Mouse (Mus musculus) urinary bladder, postnatal 25 days (tissue): Measurements from ENCODE around the gene Meis3.

Experiments used
- DNase-seq: peaks from one replicate; pipeline ENCODE4 v3.0.0; 2022; ENCODE audit warnings: low spot score

The Meis3 gene

DNA sequence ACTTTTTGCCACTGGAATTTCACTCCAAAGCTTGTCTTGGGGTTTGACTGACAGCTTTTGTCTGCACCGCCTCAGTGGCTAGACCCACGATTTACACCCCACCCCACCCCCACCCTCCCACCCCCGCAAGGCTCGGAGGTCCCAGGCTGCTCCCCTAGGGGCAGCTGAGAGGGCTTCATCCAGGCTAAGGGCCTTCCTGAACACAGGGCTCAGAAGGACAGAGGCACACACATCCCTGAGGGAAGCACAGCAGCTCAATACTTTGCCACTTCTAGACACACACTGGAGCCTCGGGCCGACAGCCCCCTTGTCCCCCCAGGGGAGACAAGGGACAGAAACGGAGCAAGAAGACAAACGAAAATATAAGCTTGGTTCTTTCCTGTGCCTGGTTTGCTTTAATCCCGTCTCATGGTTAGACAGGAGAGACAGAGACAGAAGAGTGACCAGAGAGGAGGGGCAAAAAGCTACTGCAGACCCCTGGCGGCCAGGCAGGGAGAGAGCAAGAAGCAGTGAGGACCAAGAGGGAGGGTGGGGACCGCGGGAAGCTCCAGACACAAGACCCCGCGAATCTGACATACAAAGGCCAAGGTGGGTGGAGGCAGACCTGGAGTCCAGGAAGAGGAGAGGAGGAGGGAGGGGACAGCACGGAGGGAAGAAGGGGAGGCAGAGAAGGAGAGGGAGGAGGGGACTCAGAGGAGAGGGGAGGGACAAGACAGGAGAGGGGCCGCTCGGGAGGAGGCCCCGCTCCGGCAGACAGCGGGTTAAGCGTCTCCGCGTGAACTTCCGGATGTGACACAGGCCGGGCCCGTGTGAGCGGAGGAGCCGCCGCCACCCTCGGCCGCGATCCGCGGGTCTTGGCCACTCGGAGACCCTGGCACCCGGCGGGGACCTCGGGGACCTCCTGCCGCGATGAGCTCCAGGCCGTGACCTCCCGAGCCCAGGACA lies at the start of gene Meis3:
TSS of gene Meis3 (plus strand) at position 494 of the 945 bp plus-strand sequence.
- DNase-seq = peak; percentile 36

DNA sequence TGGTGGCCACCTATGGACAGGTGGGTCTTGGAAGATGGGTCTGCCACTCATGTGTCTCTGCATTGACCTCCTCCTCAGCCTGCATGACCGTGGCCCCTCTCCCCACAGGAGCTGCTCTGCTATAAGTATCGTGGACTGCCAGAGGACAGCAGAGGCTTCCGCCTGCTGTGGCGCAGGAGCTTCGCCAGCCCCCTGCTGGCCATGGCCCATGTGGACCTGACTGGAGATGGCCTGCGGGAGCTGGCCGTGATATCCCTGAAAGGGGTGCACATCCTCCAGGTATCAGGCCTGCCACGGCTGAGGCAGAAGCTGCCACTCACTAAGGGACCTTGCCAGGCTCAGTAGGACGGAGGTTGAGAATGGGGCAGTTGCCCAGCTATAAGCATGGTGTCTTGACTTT lies 49.1 kb upstream of the Meis3 start:
- no peak for DNase-seq

DNA sequence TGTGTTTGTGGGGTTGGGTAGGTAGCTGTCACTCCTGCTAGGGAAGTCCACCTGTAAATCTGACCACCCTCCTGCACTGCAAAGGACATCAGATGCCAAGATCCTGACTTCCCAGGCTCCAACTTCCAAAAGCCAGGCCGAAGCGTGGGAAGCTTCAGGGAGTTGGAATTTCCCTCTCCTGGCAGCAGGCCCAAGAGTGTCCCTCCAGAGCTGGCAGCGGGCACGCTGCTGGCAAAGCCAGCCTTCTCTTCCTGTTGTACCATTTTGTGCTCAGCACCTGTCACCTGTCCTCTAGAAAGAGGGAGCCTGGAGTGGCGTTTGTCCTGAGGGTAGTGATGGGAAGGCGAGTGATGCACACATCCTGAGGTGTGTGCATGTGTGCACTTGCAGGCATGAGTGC lies 46.5 kb upstream of the Meis3 start:
- DNase-seq = no peak

DNA sequence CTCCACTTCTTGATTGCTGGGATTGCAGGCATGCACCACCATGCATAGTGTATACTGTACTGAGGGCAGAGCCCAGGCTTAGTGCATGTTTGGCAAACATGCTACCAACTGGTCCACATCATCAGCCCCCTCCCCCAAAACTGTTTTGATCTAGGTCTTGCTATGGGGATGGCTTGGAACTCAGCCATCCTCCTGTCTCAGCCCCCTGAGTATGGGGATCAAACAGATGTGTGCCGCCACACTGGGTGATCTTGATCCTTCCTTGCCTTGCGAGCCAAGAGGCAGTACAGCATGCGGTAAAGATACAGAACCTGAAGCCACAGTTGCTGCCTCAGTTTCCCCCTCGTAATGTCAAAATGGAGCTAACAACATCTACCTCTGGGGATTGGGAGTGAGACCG lies 46.0 kb upstream of the Meis3 start:
- DNase-seq = no peak

DNA sequence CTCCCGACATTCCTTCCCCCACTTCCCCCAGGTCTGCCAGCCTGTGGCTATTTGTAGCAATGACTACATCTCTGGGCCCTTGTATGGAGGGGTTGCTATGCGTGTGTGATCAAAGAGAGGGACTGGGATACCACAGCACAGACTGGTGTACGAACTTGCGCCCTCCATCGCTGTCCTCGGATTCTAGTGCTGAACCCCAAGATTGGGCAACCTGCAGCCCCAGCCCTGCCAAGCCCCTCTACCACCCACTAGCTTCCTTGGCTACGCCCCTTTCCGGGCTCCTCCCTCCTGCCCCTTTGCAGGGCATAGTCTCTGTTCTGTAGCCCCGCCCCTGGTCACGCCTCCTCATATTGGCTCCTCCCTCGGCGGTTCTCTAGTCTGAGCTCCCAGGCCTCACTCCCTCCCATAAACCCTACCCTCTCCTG lies 45.5 kb upstream of the Meis3 start, which contains the start of gene Slc8a2:
TSS of gene Slc8a2 (plus strand) at position 406 of the 425 bp plus-strand sequence.
- DNase-seq = peak; percentile 39

DNA sequence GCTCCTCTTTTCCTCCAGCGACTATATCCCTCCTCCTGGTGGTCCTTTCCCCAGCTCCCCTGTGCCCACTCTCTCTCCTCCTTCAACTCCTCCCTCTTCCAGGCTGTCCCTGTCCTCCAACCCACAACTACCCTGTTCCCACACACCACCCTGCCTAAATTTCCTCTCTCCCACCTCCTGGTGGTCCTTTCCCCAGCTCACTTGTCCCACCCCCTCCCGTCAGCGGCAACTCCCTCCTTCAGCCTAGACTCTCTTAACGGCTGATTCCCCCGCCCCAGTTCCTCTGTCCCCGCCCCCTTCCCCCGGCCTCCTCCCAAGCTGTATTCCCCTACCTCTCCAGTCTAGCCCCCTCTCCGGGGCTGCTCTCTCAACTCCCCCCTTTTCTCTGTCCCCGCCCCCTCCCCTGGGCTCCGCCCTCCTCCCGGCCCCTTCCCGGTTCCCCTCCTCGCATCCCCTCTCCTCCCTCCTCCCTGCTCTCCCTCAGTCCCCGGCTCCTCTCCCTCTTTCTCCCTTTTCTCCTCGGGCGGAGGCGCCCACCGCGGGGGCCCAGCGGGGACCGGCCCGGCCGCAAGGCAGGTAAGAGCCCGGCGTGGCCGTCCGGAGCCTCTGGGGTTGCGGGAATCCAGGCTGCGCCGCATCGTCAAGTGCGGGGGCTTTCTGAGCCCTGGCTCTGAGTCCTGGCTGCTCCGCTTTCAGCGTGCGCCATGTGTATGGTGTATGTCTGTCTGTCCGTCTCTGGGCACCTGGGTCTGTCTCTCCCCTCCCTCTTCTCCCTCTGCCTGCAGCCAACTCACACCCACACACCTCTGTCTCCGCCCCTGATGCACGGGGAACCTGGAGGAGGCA lies 44.8 kb upstream of the Meis3 start:
- no peak for DNase-seq

DNA sequence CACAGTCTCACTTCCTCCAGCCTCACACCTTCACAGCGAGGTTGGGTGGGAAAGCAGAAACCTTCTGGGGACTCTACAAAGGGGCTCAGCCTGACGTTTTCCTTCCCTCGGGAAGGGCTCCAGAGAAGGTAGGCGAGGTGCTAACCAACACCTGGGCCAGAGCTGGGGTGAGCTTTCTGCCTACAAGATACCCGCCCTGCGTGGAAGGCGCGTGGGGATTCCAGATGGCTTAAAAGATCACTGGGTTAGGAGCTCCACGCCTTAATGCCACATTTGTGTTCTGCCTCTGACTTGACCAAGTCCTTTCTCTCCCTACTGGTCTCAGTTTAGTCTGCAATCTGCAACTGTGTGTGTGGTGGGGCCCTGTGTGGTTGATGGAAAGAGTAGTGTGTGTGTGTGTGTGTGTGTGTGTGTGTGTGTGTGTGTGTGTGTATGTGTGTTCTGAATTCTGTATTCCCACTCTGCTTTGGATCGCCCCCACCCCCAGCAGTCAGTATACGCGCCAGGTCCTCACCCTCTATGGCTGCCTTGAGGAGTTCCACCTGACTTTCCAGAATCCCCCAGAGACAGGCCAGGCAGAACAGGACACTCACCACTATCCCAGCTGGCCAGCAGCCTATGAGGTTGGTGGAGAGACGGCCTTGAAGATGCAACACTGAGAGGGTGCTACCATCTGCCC lies 43.8 kb upstream of the Meis3 start:
- no peak for DNase-seq

DNA sequence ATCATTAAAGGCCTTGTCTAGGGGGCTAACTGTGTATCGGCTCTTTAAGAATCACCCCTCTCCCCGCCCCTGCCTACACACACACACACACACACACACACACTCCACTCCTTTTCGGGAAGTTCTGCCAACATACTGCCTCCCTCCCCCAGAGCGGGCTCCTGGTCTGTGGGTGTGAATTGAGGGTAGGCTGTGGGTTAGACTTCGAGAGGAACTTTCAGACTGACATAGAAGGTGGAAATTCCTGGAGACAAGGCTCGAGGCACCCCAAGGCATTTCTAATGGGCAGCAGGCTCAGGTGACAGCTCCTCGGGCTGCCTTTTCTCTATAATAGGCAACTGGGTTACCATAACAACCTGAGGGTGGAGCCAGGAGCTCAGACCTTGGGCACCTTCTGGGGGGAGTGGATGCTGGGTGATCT lies 42.7 kb upstream of the Meis3 start:
- no peak for DNase-seq

DNA sequence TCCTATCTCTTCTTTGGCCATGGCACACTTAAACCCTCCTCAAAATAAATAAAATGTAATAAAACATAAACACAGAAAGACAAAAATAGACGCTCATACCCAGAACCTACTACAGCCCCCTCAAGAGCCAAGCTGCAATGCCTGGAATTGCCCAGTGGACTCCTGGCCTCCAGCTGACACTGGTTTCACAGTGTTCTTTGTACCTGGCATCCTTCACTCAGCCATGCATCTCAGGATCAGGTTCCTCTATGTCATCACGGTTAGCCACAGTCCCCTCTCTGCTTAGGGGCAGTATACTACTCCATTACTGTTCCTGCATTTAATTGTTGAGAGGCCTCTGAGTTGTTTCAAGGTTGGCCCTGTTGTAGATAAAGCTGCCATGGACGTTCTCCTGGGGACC lies 42.0 kb upstream of the Meis3 start:
- DNase-seq = no peak

DNA sequence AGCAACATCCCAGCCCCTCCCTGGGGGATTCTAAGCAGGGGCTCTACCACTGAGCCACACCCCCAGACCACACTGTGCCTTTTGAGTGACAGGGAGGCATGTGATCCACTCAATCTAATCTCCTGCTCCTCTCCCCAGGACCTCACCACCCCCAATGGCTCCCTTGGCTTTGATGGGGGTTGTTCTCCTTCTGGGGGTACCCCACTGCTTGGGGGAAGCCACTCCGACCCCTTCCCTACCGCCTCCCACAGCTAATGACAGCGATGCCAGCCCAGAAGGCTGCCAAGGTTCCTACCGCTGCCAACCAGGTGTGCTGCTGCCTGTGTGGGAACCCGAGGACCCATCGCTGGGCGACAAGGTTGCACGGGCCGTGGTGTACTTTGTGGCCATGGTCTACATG lies 41.2 kb upstream of the Meis3 start:
- no peak for DNase-seq

DNA sequence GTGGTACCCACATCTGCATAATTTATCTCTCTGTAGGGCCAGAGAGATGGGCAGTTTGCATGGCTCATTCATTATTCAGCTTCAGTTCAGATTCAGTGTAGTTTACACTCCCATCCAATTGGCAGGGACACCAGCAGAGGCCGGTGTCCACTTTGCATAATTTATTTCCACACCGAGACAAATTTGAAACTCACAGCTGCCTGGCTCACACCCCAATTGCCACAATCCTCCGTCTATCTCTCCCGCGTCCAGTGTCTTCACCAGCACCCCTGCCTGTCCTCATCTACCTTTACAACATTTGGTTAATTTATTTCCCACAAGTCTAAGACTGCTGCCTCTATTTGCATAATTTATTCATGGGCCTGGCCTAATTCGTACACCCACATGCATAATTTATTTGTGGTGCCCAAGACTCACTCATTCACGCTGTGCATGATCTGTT lies 39.9 kb upstream of the Meis3 start:
- no peak for DNase-seq

DNA sequence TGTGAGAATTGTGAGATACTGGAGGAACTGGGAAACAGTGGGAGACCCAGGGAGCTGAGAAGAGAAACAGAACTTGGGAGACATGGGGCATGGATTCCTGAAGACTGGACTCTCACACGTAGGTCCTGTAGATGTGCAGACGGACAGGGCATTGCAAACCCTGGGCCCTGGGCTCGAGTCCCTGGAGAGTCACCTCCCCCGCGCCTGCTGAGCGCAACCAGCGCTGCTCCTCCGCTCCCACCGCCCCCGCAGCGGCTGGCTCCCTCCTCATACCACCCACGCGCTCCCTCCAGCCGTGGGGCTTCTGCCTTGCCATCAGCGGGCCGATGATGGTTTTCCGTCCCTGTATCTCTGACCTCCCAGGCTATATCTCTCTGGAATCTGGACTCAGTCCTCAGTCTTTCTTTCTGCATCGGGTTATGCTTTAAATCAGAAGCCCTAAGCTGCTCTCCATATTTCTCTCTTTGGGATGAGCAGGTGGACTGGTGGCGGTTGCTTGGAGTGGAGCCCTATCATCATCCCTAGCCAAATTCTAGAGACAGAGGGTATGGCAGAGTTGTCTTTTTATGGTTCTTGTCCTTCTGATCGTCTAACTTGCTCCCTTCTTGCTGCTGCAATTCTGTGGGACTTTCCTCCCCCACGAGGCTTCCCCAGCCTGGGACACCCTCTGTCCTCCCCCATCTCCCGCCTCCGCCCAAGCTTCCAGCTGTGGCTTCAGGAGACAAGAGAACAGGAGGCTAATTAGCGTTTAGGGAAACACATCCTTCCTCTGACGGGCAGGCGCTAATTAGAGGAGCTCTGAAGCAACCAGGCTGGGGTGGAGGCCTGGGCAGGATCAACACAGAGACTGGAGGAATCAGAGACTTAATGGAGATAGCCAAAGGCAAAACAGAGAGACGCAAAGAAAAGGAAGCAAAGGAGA lies 28.1 kb upstream of the Meis3 start:
- no peak for DNase-seq

DNA sequence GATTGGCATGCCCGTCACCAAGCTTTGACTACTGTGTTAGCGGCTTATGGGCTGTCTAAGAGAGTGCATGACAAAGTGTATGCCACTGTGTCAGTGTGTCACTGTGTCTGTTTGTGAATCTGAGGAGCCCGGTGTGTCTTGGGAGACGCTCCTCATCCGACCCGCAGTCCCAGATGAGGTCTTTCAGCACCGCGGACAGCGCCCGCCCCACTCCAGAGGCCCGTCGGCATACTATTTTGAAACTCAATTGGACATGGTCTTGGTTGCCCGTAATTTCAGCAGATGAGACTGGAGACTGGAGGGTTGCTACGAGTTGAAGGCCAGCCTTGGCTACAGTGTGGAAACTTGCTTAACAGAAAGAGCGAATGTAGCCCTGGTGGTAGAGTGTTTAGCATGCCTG lies 27.2 kb upstream of the Meis3 start:
- DNase-seq = peak; percentile 70

DNA sequence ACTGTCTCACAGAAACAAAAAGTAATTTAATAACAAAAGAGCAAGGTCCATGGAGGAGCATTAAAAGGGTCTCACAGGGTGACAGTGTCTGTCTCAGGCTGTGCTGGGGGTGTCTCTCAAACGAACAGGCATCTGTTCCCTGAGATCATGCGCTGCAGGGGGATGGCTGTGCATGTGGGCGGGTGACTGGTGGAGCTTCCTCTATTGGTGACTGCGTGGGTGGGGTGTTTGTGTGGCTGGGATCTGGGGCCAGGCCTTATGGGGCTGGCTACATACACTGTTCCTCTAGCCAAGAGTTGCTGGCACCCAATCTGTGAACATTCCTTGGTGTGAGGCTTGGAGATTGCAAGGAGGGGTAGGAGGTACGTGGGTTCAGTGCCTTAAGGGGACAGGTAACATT lies 25.6 kb upstream of the Meis3 start:
- no peak for DNase-seq

DNA sequence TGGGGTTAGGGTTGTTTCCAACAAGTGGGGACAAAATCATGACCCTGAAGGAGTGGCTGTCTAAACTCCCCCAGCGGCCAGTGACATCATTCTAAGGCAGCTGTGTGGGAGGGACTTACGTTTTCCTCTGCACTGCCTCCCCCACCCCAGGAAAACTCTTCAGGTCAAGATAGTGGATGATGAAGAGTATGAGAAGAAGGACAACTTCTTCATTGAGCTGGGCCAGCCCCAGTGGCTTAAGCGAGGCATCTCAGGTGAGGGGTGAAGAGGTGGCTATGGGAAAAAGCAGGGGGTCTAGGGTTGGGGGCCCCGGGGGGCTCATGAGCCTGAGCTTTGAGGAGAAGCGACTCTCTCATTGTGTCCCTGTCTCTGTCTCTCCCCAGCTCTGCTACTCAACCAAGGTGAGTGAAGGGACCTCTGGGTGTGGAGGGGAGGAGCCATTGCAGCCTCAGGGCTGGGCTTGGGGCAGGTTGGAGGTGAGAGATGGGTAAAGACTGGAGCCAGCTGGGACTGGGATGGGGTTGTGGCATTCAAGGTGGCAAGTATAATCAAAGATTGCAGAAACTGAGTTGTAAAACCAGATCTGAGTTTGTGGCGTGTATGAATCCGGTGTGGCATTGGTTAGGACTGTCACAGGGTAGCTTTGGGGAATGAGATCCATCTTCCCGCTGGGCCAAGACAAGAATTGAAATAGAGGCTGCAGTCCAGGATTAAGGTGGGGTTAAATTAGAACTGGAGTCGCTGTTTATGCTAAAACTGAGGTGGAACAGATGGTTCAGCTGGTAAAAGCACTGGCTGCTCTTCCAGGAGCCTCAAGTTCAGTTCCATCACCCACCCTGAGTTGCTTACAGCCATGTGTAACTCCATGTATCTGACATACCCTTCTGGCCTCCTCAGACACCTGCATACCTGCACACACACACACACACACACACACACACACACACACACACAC lies 24.4 kb upstream of the Meis3 start:
- no peak for DNase-seq

DNA sequence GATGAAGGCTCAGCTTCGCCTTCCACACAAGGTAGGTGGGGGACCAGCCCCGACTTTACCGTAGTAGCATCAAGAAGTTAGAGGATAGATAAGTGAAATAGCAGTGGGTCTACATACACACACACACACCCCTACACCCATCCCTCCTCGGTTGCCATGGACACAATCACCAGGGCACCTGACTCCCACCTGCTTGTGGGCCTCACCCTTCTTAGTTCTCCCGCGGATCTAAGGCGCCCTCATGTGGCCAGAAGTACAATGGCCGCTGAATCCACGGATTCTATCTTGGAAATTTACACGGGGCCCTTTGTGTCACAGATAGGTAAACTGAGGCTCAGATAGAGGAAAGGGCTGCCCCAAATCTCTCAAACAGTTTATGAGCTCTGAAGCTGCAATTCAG lies 21.4 kb upstream of the Meis3 start:
- peak; percentile 48 for DNase-seq

DNA sequence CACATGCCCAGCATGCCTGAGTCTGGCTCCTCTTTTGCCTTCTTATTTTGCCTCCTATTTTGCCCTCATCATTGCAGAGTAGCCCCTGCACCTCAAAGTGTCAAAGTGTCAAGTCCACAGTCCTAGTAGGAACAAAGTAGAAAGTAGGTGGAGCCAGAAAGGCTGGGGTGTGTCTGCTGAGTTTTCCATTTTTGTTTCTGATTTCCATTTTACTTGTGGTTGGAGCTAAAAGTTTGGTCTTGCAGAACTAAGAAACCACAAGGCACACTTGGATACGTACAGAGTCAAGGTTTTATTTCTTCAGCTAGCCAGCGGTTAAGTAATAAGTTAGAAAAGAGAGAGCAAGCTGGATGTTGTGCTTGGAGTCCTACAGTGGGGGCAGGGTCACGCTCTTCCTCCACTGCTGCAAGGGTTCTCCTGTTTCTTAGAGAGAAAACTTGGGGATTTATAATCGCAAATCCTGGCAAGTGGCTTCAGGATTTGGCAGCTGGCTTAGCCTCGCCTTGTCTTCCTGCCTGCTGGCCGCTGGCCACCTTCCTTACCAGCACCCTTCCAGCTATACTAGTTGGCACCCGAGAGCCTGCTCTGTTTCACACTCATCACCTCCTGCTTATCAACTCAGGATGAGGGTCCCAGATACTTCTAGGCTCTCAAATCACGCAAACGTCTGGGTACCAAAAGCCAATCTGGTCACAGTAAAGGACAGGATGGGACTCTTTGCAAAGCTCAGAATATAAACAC lies 19.6 kb upstream of the Meis3 start:
- no peak for DNase-seq

DNA sequence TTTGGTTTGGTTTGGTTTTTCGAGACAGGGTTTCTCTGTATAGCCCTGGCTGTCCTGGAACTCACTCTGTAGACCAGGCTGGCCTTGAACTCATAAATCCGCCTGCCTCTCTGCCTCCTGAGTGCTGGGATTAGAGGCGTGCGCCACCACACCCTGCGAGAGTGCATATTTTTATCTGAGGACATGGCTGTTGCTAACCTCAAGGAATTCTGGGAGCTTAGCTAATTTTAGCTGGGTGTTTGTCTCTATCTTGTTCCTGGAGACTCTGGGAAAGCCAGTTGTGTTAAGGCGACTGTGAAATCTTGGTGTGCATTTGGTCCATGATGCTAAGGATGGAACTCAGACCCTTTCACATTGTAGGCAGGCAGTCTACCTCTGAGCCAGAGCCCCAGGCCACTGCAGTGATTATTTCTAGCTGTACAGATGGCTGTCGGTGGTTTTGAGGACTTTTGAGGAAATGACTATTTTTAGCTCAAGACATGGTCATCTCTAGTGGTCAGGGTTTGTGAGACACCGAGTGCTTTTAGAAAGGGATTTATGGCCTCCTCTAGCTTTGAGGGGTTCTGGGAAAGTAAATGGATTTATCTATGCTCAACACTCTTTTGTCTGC lies 18.7 kb upstream of the Meis3 start:
- DNase-seq = no peak

DNA sequence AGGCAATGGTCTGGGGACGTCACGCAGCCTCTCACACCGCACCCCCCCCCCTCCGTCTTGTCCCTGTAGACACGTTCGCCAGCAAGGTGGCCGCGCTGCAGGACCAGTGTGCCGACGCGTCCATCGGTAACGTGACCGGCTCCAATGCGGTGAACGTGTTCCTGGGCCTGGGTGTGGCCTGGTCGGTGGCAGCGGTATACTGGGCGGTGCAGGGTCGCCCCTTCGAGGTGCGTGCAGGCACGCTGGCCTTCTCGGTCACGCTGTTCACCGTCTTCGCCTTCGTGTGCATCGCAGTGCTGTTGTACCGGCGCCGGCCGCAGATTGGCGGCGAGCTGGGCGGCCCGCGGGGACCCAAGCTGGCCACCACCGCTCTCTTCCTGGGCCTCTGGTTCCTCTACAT lies 16.2 kb upstream of the Meis3 start:
- DNase-seq = no peak
